Mouse (Mus musculus) embryonic fibroblast, embryonic 13.5 days (primary cell): Measurements from ENCODE around the gene Tmtc3.

Source experiments
- CTCF ChIP-seq: IDR thresholded peaks from 2 replicates; pipeline ENCODE4 v1.5.1; 2011; ENCODE audit warnings: mild to moderate bottlenecking, control low read depth, low read length, moderate library complexity, borderline replicate concordance; ENCODE audit not compliant: insufficient read depth
- POLR2A ChIP-seq: IDR thresholded peaks from 2 replicates; pipeline ENCODE4 v1.6.1; 2011; ENCODE audit warnings: low read depth, mild to moderate bottlenecking, control low read depth, low read length, moderate library complexity

- TF ChIP-seq POLR2A = no peak
- TF ChIP-seq CTCF = no peak
These were observed 71.6 kb downstream of the Tmtc3 start for GRCm38 (mm10) chr10:100415566-100415965.
